Mouse (Mus musculus) C2C12 (cell line): ENCODE measurements around the gene Add1. TPM values are rescaled to one million over a fixed set of nuclear protein-coding genes. Genes with fewer than 3 reads are reported as not detected.

Experiments
- H3K27me3 ChIP-seq: one replicate; pipeline ENCODE4 v1.6.1; 2011; ENCODE audit not compliant: control insufficient read depth, insufficient read depth, insufficient read length
- H3K36me3 ChIP-seq: one replicate; pipeline ENCODE4 v1.6.1; 2011; ENCODE audit not compliant: control insufficient read depth, insufficient read depth
- H3K4me3 ChIP-seq: one replicate; pipeline ENCODE4 v1.5.1; 2011; ENCODE audit warnings: mild to moderate bottlenecking, control low read depth; ENCODE audit not compliant: poor library complexity, insufficient read depth, severe bottlenecking
- H3K79me2 ChIP-seq: one replicate; pipeline ENCODE4 v1.6.1; 2011; ENCODE audit not compliant: control insufficient read depth, insufficient read depth
- H3K79me3 ChIP-seq: one replicate; pipeline ENCODE4 v1.6.1; 2011; ENCODE audit warnings: low read depth, control low read depth
- H3ac ChIP-seq: one replicate; pipeline ENCODE3; 2011; ENCODE audit warnings: low read depth; ENCODE audit not compliant: control insufficient read depth, insufficient read length
- CEBPB ChIP-seq: IDR thresholded peaks from one replicate; pipeline ENCODE4 v1.6.1; 2011; ENCODE audit warnings: low read depth, mild to moderate bottlenecking, control low read depth, moderate library complexity
- CTCF ChIP-seq: IDR thresholded peaks from one replicate; pipeline ENCODE4 v1.5.1; 2011; ENCODE audit not compliant: control insufficient read depth, insufficient read depth, insufficient read length
- FOSL1 ChIP-seq: IDR thresholded peaks from one replicate; pipeline ENCODE4 v1.8.0; 2011; ENCODE audit warnings: mild to moderate bottlenecking, low read length; ENCODE audit not compliant: poor library complexity, insufficient read depth, severe bottlenecking
- MAX ChIP-seq: IDR thresholded peaks from one replicate; pipeline ENCODE4 v1.6.1; 2011; ENCODE audit warnings: mild to moderate bottlenecking, control low read depth
- MYOD1 ChIP-seq: IDR thresholded peaks from one replicate; pipeline ENCODE4 v1.6.1; 2011; ENCODE audit warnings: low read depth; ENCODE audit not compliant: control insufficient read depth, insufficient read length
- MYOG ChIP-seq: IDR thresholded peaks from one replicate; pipeline ENCODE4 v1.6.1; 2011; ENCODE audit not compliant: control insufficient read depth, insufficient read length; ENCODE audit errors: extremely low read depth
- USF1 ChIP-seq: IDR thresholded peaks from one replicate; pipeline ENCODE4 v1.6.1; 2011; ENCODE audit warnings: low read depth, mild to moderate bottlenecking, control low read depth, moderate library complexity
- polyA plus RNA-seq: library from polyadenylated mRNA; unstranded; fragments of >200 nt; fragmentation: generic; extraction: Trizol; gene quantifications from one replicate; pipeline ENCODE4 v1.2.1, GENCODE M21; 2012; ENCODE audit warnings: missing spikeins

Add1 gene
- polyA plus RNA-seq, 1 experiment, result 151 TPM

DNA sequence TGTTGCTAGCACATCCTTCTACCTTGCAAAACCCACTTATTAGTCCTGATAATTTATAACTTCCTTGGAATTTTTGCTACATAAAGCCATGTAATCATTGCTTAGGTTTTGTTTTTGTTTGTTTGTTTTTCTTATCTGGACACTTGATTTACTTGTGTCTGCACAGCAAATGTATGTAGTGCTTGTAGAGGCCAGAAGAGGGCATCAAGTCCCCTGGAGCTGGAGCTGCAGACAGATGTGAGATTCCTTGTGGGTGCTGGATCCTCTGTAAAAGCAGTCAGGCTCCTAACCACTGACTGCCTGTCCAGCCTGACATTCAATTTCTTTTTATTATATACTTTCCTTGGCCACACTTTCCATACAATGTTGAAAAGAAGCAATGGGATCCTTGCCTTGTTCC is 26.1 kb upstream of the Add1 start:
- no peak overlapping the region for H3ac ChIP-seq
- TF ChIP-seq MYOD1 (no peak), MYOG (no peak), FOSL1 (no peak), USF1 (no peak), CEBPB (no peak), CTCF (no peak), MAX (no peak)
- no peak overlapping the region for H3K4me3 ChIP-seq

GRCm38 (mm10) chr5:34549135-34549482 is 24.4 kb upstream of the Add1 start:
- Histone ChIP-seq H3K79me3 (peaks cover 5% of the 10 kb centered on the region), H3K36me3 (peaks cover 14% of the 10 kb centered on the region), H3K4me3 (no peak overlapping the region), H3K27me3 (no peaks in the 10 kb centered on the region), H3K79me2 (peaks cover 14% of the 10 kb centered on the region), H3ac (no peak overlapping the region)
- TF ChIP-seq MYOG (no peak), MYOD1 (no peak), MAX (no peak), CTCF (no peak), USF1 (no peak), FOSL1 (no peak), CEBPB (no peak)

More for the DNA sequence above, 26.1 kb upstream of the Add1 start:
- Histone ChIP-seq H3K36me3 (peaks cover 7% of the 10 kb centered on the region), H3K79me3 (peaks cover 5% of the 10 kb centered on the region), H3K27me3 (no peaks in the 10 kb centered on the region), H3K79me2 (peaks cover 25% of the 10 kb centered on the region)

GRCm38 (mm10) chr5:34549483-34550221 is 23.8 kb upstream of the Add1 start:
- Histone ChIP-seq H3ac (no peak overlapping the region), H3K79me3 (peaks cover 5% of the 10 kb centered on the region), H3K36me3 (peaks cover 16% of the 10 kb centered on the region), H3K27me3 (no peaks in the 10 kb centered on the region), H3K79me2 (peaks cover 10% of the 10 kb centered on the region), H3K4me3 (no peak overlapping the region)
- TF ChIP-seq CTCF (no peak), MYOG (no peak), MYOD1 (no peak), FOSL1 (no peak), USF1 (no peak), CEBPB (no peak), MAX (no peak)

DNA sequence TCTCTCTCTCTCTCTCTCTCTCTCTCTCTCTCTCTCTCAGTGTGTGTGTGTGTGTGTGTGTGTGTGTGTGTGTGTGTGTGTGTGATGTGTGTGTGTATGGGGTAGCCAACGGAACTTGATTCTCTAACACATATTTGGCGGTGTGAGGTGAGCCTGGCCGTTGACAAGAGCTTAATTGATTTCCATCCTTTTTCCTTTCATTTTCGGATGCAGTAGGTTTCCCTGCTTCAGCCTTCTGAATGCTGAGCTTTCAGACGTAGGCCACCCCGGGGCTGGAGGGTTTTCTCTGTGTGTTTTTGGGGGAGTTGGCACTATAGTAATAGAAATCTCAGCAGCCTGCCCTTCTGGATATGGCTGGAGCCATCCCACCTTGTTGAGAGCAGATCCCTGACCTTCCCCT is 23.2 kb upstream of the Add1 start:
- Histone ChIP-seq H3K27me3 (no peaks in the 10 kb centered on the region), H3K36me3 (peaks cover 11% of the 10 kb centered on the region), H3K79me3 (peaks cover 3% of the 10 kb centered on the region), H3K4me3 (no peak overlapping the region), H3ac (no peak overlapping the region), H3K79me2 (peaks cover 10% of the 10 kb centered on the region)
- TF ChIP-seq CTCF (no peak), MAX (no peak), MYOG (no peak), CEBPB (no peak), USF1 (no peak), MYOD1 (no peak), FOSL1 (no peak)

DNA sequence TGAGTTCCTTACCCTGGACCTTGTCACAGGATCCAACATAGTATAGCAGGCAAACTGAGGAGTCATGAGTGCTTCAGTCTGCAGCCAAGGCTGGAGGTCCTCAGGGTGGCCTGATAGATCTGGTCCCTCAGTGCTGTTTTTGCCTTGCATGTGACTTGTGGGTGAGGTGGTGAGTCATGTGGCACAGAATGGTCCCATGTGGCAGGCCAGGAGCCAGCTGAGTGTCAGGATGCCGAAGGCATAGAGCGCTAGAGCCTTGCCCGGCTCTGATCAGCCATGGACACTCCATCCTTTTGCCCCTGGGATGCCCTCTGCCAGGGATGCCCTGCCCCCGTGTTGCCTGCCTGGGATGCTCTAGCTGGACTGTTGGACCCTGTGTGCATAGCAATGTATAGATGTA is 21.6 kb upstream of the Add1 start:
- TF ChIP-seq MYOG (no peak), CEBPB (no peak), USF1 (peak; percentile 41), FOSL1 (no peak), MAX (no peak), CTCF (no peak), MYOD1 (no peak)
- Histone ChIP-seq H3ac (no peak overlapping the region), H3K79me3 (no peaks in the 10 kb centered on the region), H3K79me2 (peaks cover 10% of the 10 kb centered on the region), H3K27me3 (no peaks in the 10 kb centered on the region), H3K4me3 (no peak overlapping the region), H3K36me3 (peaks cover 15% of the 10 kb centered on the region)

GRCm38 (mm10) chr5:34563854-34564253 is 9.6 kb upstream of the Add1 start:
- Histone ChIP-seq H3K36me3 (peaks cover 34% of the 10 kb centered on the region), H3K4me3 (no peak overlapping the region), H3K79me2 (no peaks in the 10 kb centered on the region), H3K79me3 (no peaks in the 10 kb centered on the region), H3ac (no peak overlapping the region), H3K27me3 (no peaks in the 10 kb centered on the region)
- TF ChIP-seq MAX, result no peak
- TF ChIP-seq USF1, result no peak
- no peak for TF ChIP-seq MYOD1
- TF ChIP-seq CEBPB, result no peak
- no peak for TF ChIP-seq CTCF
- TF ChIP-seq FOSL1, result no peak
- TF ChIP-seq MYOG, result no peak
